Mouse (Mus musculus): ENCODE measurements around the gene Xlr5a. TPM values are rescaled to one million over a fixed set of nuclear protein-coding genes. Genes with fewer than 3 reads are reported as not detected.

The Xlr5a gene
- total and polyA plus RNA-seq, 3 experiments = 0.20 TPM; not detected in 2

GRCm38 (mm10) chrX:73227914-73228605 is 64.7 kb downstream of the Xlr5a start, which contains the start of gene F8a (continued):
- TF ChIP-seq CHD1 (IDR thresholded peaks at IDR 0.05; ENCODE audit: low read depth, low read length) = no peak
- TF ChIP-seq KAT2A (IDR thresholded peaks at IDR 0.05; ENCODE audit: insufficient replicate concordance, low read length) = no peak
- peak; percentile 69 for TF ChIP-seq POLR2A (IDR thresholded peaks at IDR 0.05; ENCODE audit: low read depth, low read length)
- TF ChIP-seq POLR2AphosphoS2 (IDR thresholded peaks at IDR 0.05; ENCODE audit: low read depth, low read length) = no peak
- no peak for TF ChIP-seq CTCF (conservative IDR thresholded peaks at IDR 0.05 in 1 of 2, IDR thresholded peaks at IDR 0.05 in 1 of 2; ENCODE audit: low read depth in 2 of 2, low read length in 2 of 2)
- no peak for TF ChIP-seq RAD21 (IDR thresholded peaks at IDR 0.05; ENCODE audit: low read depth, low read length)
- no peak for TF ChIP-seq SMC3 (IDR thresholded peaks at IDR 0.05; ENCODE audit: low read depth, low read length)
- TF ChIP-seq JUND (conservative IDR thresholded peaks at IDR 0.05; ENCODE audit: low read depth, low read length) = no peak
- TF ChIP-seq NRF1 (IDR thresholded peaks at IDR 0.05; ENCODE audit: low read depth, low read length) = 0 out of 2 replicates have a peak, but pooled peaks have one; percentile 5
- TF ChIP-seq MXI1 (IDR thresholded peaks at IDR 0.05; ENCODE audit: low read depth, low read length) = no peak; the same call in 1 of the 2 replicates
- no peak for TF ChIP-seq BHLHE40 (IDR thresholded peaks at IDR 0.05; ENCODE audit: low read depth, low read length)
- TF ChIP-seq ELF1 (IDR thresholded peaks at IDR 0.05; ENCODE audit: low read depth, low read length) = peak; percentile 78
- peak; percentile 59; the same call in 1 of the 2 replicates for TF ChIP-seq TBP (conservative IDR thresholded peaks at IDR 0.05; ENCODE audit: low read depth, low read length)
- no peak for TF ChIP-seq ZNF384 (IDR thresholded peaks at IDR 0.05; ENCODE audit: low read depth, low read length)
- TF ChIP-seq EP300 (IDR thresholded peaks at IDR 0.05; ENCODE audit: low read length) = no peak
- no peak for TF ChIP-seq CHD2 (IDR thresholded peaks at IDR 0.05; ENCODE audit: low read length)

- in situ Hi-C loops (cut with MboI; ENCODE audit: low pct_ligation_motif_present, low pct_unique_long_range_greater_than_20kb, low sequenced_read_pairs) = loop anchor here (25.0 kb wide), 1 partner anchor 187 kb away; the partner anchor contains the start of gene Zfp92
These were observed 67.4 kb downstream of the Xlr5a start for GRCm38 (mm10) chrX:73225365-73225764.

More at GRCm38 (mm10) chrX:73225365-73225764, 67.4 kb downstream of the Xlr5a start:
- dilution Hi-C loops (cut with MboI; ENCODE audit: extremely low pct_ligation_motif_present, extremely low pct_unique_long_range_greater_than_20kb, low sequenced_read_pairs) = no loop called here
- no peaks in the 10 kb centered on the region for H3K27me3 ChIP-seq (replicated peaks)
- H3K27ac ChIP-seq (ENCODE audit: insufficient read depth, low read depth) = no peak overlapping the region
- no peaks in the 10 kb centered on the region for H3K36me3 ChIP-seq (replicated peaks in 1 of 2; ENCODE audit: control insufficient read depth in 1 of 2, insufficient read depth in 1 of 2, low read length in 1 of 2)
- H3K79me2 ChIP-seq (replicated peaks; ENCODE audit: control insufficient read depth, extremely low read depth, insufficient read depth, poor library complexity, severe bottlenecking) = no peaks in the 10 kb centered on the region
- H3K4me3 ChIP-seq (replicated peaks in 1 of 3; ENCODE audit: low read depth in 2 of 3, low read length in 2 of 3, poor library complexity in 1 of 3) = no peak overlapping the region
- no peak overlapping the region for H3K9ac ChIP-seq (ENCODE audit: insufficient read depth, low read depth)
- no peak for DNase-seq (ENCODE audit: extremely low read depth)
- H3K4me2 ChIP-seq (ENCODE audit: insufficient read depth, low read depth, poor library complexity, severe bottlenecking) = no peak overlapping the region
- no peaks in the 10 kb centered on the region for H3K4me1 ChIP-seq (ENCODE audit: control insufficient read depth in 1 of 2, insufficient read depth in 2 of 2)
- H3K9me3 ChIP-seq (replicated peaks; ENCODE audit: low read length) = no peaks in the 10 kb centered on the region
- TF ChIP-seq CHD1 (IDR thresholded peaks at IDR 0.05; ENCODE audit: low read depth, low read length) = no peak
- no peak for TF ChIP-seq MEF2A (IDR thresholded peaks at IDR 0.05; ENCODE audit: borderline replicate concordance, low read depth, low read length)
- TF ChIP-seq ZMIZ1 (IDR thresholded peaks at IDR 0.05; ENCODE audit: low read depth, low read length) = no peak
- TF ChIP-seq SMC3 (IDR thresholded peaks at IDR 0.05; ENCODE audit: low read depth, low read length) = no peak
- TF ChIP-seq TBP (conservative IDR thresholded peaks at IDR 0.05; ENCODE audit: low read depth, low read length) = peak; percentile 57; the same call in 1 of the 2 replicates
- no peak for TF ChIP-seq E2F4 (IDR thresholded peaks at IDR 0.05; ENCODE audit: insufficient replicate concordance, low read depth, low read length)
- no peak for TF ChIP-seq ZC3H11A (IDR thresholded peaks at IDR 0.05; ENCODE audit: low read depth, low read length)

All from CH12.LX (cell line).